Mouse (Mus musculus) hindlimb bud, embryonic 11.5 days (tissue): ENCODE results near the gene Cd180.

Source experiments
- DNase-seq: peaks from one replicate; pipeline ENCODE4 v3.0.0-alpha.2; 2012; ENCODE audit warnings: low read depth, low spot score; ENCODE audit errors: extremely low spot score

Gene Cd180

DNA sequence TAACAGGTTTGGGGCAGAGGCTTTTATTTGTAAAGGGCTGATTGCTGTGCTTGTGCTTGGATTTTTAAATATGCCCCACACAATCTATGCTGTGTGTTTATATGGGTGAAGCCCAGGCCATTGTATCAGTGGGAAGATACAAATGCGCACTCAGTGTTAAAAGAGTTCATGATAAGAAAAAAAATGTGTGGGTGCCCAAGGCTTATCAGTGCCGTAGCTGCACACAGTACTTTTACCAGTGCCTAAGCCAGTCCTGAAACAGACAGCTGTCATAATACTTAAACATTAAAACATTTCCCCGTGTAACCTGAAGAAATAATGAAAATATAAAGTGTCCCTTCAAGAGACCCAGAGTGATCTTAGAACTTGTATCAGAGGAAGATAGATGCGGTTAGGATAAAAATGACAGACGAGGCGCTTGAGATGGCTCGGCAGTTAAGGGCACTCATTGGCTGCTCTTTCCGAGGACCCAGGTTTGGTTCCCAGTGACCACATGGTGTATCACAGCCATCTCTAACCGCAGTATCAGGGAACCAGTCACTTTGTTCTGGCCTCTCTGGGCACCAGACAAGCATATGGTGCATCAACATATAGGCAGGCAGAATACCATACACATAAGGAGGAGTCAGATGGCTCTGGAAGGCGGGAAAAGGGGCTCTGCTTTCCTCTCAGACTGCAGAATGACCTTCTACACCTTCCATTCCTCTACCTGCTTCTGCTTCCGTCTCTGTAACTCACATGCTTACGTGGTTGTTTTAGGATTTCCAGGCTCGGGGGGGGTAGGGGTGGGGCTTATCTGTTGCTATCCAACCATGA, 46.6 kb downstream of the Cd180 start:
- no peak for DNase-seq

DNA sequence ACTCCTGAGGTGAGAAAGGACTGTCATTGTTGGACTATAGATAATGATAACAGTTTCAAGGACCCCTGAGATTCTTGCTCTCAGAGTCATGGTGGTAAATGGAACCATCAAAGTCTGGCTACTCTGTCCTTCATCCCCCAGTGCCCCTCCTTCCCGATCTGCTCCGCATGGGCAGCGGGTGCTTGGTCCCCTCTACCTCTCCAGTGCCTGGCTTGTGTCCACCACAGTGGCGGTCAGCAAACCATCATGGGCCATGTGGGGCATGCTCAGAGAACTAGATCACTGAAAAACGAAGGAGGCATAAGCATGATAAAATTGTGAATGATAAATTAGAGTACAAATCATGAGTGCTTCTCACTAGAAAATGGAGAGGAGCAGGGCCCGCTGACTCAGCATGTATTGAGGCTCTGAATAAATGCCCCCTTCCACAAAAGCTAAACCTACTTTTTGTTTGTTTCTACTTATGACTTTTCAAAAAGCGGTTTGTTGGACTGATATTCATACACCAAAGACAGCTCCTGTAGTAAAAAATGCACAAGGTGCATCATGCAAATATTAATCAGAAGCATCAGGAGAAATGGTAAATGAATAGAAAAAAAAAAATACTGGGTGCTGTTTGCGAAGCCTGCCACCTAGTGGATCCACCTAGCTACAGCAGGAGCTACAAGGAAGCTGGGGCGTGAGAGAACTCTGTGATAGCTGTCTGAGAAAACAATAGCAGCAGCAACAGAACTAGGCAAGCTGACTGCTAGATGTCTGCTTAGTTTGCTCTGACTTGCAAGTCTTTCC, 51.3 kb downstream of the Cd180 start:
- DNase-seq = no peak

- DNase-seq = no peak
Measured at GRCm38 (mm10) chr13:102745270-102745600, 51.9 kb downstream of the Cd180 start.

DNA sequence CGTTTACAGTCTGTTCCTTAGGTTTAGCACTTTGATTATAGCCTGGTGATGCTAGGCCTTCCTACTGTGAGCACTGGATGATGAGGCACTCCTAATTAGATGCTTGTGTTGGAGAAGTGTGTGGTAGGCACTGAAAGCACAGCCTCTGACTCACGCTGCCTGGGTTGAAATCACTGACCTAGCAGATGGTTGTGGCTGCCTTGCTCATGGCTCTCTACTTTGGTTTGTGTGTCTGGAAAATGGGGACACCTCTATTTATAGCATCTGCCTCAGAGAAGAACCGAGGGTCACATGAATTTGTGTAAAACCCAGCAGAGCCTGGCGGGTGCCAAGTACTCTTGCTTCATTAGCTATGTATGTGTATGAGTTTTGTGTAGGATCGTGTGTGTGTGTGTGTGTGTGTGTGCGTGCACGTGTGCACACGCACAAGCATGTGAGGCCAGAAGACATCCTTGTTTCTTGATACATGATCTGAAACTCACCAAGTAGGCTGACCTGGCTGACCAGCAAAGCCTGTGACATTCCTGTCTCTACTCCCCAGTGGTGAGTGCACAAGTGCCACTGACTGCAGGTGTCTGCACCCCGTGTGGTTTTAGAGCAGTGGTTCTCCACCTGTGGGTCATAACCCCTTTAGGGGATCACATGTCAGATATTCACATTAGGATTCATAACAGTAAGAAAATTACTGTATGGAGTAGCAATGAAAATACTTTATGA, 52.4 kb downstream of the Cd180 start:
- no peak for DNase-seq

- no peak for DNase-seq
Measured at GRCm38 (mm10) chr13:102746803-102747561, 53.6 kb downstream of the Cd180 start.

GRCm38 (mm10) chr13:102749194-102749593, 55.8 kb downstream of the Cd180 start:
- DNase-seq = no peak

DNA sequence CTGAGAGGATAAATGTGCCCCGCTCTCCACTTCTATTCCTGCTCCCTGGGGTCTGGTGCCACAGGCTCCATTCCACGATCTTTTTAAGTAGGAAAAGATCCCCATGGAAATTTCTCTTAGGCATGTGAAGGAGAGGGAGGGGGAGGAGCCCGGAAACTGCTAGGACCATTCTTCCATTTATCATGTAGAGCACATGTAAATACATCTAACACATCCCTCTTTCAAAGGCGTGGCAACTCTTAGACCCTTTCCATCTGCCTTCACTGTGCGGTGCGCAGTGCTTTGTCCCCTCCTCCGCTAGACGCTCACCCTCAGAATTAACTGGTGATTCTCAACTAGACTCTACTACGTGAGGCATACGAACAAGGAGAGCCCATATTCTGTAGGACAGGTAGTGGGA, 56.5 kb downstream of the Cd180 start:
- no peak for DNase-seq

- no peak for DNase-seq
Measured at GRCm38 (mm10) chr13:102753714-102754556, 60.6 kb downstream of the Cd180 start.

DNA sequence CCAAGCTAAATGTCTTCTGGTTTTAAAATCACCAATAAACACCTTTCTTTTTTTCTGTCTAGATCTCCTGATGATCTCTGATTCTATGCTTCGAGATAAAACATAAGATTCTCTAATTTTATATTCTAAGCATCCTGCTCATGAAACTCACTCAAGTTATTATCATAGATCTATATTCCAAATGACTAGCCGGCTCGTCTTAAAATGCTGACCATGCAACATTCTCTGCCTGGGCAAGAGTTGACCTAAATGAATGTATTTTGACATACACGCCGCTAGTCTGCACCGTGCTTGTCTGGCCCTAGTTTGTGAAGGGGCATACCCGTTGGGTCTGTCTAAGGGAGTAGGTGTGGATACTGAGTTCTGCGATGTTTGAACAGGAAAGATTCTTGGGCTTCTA, 61.8 kb downstream of the Cd180 start:
- no peak for DNase-seq

DNA sequence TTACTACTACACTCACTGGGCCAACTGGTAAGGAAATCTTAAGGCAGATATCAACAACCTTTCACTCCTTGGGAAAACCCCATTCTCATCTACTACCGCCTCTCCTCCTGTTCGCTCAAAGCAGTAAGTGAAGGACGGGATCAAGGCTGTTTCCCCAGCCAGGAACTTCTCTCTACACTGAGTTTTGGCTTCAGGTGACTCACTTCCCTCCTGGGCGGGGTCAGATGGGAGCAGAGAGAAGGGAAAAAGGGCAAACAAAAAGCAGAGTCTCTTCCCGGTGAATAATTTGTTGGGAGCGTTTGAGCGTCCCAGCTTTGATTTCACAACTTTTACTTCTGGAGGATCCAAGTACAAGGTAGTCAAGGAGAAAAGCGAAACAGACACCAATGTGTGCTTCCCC, 62.7 kb downstream of the Cd180 start:
- DNase-seq = no peak

GRCm38 (mm10) chr13:102758021-102758420, 64.7 kb downstream of the Cd180 start:
- no peak for DNase-seq

- DNase-seq = no peak
Measured at GRCm38 (mm10) chr13:102761410-102761809, 68.1 kb downstream of the Cd180 start.

DNA sequence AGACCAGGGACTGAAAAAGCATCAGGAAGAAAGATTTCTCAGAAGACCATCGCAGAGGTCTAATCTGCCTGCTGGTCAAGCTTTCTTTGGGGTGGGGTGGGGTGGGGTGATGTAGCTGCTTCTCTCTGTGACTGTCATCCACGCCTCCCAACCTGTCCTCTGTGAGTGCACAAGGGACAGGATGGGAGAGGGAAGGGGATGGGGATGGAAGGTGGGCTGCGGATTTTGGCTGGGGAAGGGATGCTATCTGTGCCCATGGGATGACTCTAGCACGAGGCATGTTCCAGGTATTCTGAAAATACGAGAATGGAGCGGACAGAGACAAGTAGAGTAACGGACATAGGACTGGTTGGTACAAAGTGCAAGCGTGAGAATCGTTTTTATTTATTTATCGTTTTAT, 68.8 kb downstream of the Cd180 start:
- no peak for DNase-seq

GRCm38 (mm10) chr13:102764218-102764617, 70.9 kb downstream of the Cd180 start:
- DNase-seq = no peak

- no peak for DNase-seq
Measured at GRCm38 (mm10) chr13:102765216-102765615, 71.9 kb downstream of the Cd180 start.

GRCm38 (mm10) chr13:102767110-102767509, 73.8 kb downstream of the Cd180 start:
- DNase-seq = no peak

GRCm38 (mm10) chr13:102768512-102768911, 75.2 kb downstream of the Cd180 start:
- DNase-seq = no peak

DNA sequence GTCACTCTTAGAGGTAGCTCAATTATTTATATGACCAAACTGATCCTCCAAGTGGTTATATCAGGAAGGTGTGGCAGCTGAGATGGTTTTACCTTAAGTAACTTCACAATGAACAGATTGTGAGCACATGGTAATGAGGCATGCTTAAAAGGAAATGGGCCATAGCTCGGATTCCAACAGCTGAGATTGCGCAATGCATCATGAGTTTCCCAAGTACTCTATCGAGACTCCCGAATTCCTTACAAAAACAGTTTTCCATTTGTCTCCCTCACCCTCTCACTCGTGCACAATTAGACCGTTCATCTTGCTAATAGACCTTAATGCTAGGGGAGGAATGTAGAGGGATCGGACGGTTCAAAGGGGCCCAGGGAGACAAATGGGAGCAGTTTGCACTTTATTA, 76.8 kb downstream of the Cd180 start:
- DNase-seq = no peak

DNA sequence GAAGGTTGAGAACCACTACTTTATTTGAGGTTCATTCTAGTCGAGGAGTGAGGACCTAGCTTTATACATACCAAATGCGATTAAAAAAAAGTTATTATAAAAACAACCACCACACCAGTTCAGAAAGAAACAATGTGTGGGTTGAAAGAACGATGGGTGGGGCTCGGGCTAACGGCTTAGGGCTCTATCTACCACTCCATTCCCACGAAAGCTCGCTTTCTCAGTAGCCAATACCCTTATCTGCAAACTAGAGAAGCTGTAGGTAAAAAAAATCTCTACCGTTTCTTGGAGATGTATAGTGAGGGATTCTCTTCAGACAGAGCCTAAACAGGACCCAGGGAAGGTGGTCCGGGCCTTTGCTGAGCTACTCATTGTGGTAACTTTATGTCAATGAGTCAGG, 79.8 kb downstream of the Cd180 start:
- no peak for DNase-seq

- DNase-seq = no peak
Measured at GRCm38 (mm10) chr13:102774786-102775201, 81.4 kb downstream of the Cd180 start.
